Mouse (Mus musculus) embryonic fibroblast, embryonic 13.5 days (primary cell): Measurements from ENCODE around the gene Pramel7.

Experiments
- CTCF ChIP-seq: IDR thresholded peaks from 2 replicates; pipeline ENCODE4 v1.5.1; 2011; ENCODE audit warnings: mild to moderate bottlenecking, control low read depth, low read length, moderate library complexity, borderline replicate concordance; ENCODE audit not compliant: insufficient read depth
- POLR2A ChIP-seq: IDR thresholded peaks from 2 replicates; pipeline ENCODE4 v1.6.1; 2011; ENCODE audit warnings: low read depth, mild to moderate bottlenecking, control low read depth, low read length, moderate library complexity

GRCm38 (mm10) chr2:87481158-87481557 is 15.7 kb downstream of the Pramel7 start:
- TF ChIP-seq CTCF = no peak
- no peak for TF ChIP-seq POLR2A
